Mouse (Mus musculus): ENCODE results near the gene Ablim2. TPM values are rescaled to one million over a fixed set of nuclear protein-coding genes. Genes with fewer than 3 reads are reported as not detected.

The Ablim2 gene
- polyA plus RNA-seq, 1 experiment from 2014 or later = 4.1 TPM

- Histone ChIP-seq H3K4me2 (replicated peaks) (no peak overlapping the region), H3K4me1 (replicated peaks) (peaks cover 33% of the 10 kb centered on the region), H3K36me3 (no peaks in the 10 kb centered on the region), H3K27ac (no peak overlapping the region), H3K9me3 (no peaks in the 10 kb centered on the region), H3K4me3 (replicated peaks) (no peak overlapping the region), H3K9ac (no peak overlapping the region), H3K27me3 (replicated peaks) (no peaks in the 10 kb centered on the region)
- ATAC-seq = no peak
- WGBS = 79% methylated on average over 3 of the region's 3 CpGs
These were observed 31.8 kb upstream of the Ablim2 start for GRCm38 (mm10) chr5:35725840-35726239.

DNA sequence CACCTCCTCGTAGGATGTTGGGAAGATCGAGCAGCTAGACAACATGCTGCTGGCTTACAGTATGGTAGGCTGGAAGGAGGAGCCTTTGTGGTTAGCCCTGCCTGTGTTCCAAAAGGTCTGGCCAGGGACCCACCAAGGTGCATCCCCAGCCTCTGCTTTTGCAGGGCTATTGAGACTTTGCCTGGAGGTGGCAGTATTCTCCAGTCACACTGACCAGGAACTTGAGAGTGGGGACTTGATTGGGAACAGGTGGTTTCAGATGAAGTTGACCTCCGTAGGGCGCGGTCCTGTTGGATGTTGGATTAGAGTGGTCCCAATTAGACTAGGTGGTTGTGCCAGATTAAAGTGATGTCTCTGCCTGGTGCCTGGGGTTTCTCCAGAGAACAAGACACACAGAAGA is 30.2 kb upstream of the Ablim2 start:
- no peak for ATAC-seq

GRCm38 (mm10) chr5:35728344-35728956 is 29.2 kb upstream of the Ablim2 start:
- Histone ChIP-seq H3K27me3 (replicated peaks) (no peaks in the 10 kb centered on the region), H3K9ac (0 out of 2 replicates have a peak overlapping the region, but pooled peaks have one; percentile 12)
- no peak for ATAC-seq

More for the DNA sequence above, 30.2 kb upstream of the Ablim2 start:
- H3K27ac ChIP-seq = no peak overlapping the region
- WGBS = 88% methylated on average over 5 of the region's 5 CpGs
- H3K27me3 ChIP-seq (replicated peaks) = no peaks in the 10 kb centered on the region
- peaks cover 26% of the 10 kb centered on the region for H3K4me1 ChIP-seq (replicated peaks)
- H3K36me3 ChIP-seq = no peaks in the 10 kb centered on the region
- no peak overlapping the region for H3K9ac ChIP-seq
- H3K4me2 ChIP-seq (replicated peaks) = no peak overlapping the region
- H3K9me3 ChIP-seq = no peaks in the 10 kb centered on the region
- H3K4me3 ChIP-seq (replicated peaks) = no peak overlapping the region

DNA sequence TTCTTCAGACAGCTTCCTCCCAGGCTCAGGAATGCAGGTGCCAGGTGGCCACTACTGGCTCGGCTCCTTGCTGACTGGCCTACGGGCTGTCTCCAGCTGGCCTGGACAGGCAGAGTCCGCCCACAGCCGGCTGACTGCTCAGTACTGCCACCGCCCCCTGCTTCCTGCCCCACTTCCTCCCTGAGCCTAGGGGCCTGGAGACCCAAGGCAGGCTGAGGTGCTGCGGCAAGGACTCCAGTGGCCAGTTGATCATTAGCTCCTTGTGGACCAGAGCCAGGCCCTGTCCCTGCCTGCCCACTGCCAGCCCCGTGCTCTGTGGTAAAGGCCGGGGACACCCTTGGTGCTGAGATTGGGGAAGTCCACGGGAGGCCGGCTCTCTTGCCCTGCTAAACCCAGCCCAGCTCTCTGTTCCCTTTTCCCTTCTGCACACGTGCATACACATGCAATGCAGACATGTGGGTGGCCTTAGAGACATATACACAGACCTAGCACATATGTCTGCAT is 28.7 kb upstream of the Ablim2 start:
- Histone ChIP-seq H3K4me3 (replicated peaks) (0 out of 2 replicates have a peak overlapping the region, but pooled peaks have one; percentile 13), H3K4me1 (replicated peaks) (peaks cover 24% of the 10 kb centered on the region), H3K4me2 (replicated peaks) (peak overlapping the region; percentile 28; the same call in 1 of the 2 replicates), H3K9me3 (no peaks in the 10 kb centered on the region), H3K36me3 (no peaks in the 10 kb centered on the region), H3K27me3 (replicated peaks) (no peaks in the 10 kb centered on the region), H3K27ac (peak overlapping the region; percentile 72), H3K9ac (0 out of 2 replicates have a peak overlapping the region, but pooled peaks have one; percentile 12)
- 38% methylated on average over 11 of the region's 11 CpGs for WGBS
- peak; percentile 82 for ATAC-seq

More at GRCm38 (mm10) chr5:35728344-35728956, 29.2 kb upstream of the Ablim2 start:
- peaks cover 19% of the 10 kb centered on the region for H3K4me1 ChIP-seq (replicated peaks)
- peak overlapping the region; percentile 72; the same call in 1 of the 2 replicates for H3K27ac ChIP-seq
- H3K36me3 ChIP-seq = no peaks in the 10 kb centered on the region
- H3K9me3 ChIP-seq = no peaks in the 10 kb centered on the region
- peak overlapping the region; percentile 28 for H3K4me2 ChIP-seq (replicated peaks)
- WGBS = 77% methylated on average over 12 of the region's 12 CpGs
- peak overlapping the region; percentile 13; the same call in 1 of the 2 replicates for H3K4me3 ChIP-seq (replicated peaks)

DNA sequence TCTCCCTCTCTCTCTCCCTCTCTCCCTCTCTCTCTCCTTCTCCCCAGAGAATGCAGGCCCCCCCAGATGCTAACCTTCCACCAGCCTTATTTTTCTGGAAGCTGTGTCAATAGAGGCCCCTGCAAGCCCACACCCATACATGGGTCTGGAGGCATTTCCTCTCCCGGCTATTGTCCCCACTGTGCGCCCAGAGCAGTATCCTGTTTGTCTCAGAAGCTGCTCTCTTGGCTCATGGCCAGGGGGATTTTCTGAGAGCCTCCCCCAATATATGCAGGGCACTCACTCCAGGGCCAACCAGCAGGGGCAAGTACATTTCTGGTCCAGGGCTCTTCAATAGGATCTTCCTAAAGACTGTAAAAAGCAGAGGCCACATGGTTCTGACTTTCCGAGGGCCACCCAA is 27.8 kb upstream of the Ablim2 start:
- Histone ChIP-seq H3K36me3 (no peaks in the 10 kb centered on the region), H3K4me2 (replicated peaks) (no peak overlapping the region), H3K9me3 (no peaks in the 10 kb centered on the region), H3K4me3 (replicated peaks) (no peak overlapping the region), H3K4me1 (replicated peaks) (peaks cover 25% of the 10 kb centered on the region), H3K9ac (no peak overlapping the region), H3K27ac (peak overlapping the region; percentile 72), H3K27me3 (replicated peaks) (no peaks in the 10 kb centered on the region)
- no peak for ATAC-seq
- WGBS = 69% methylated on average over 3 of the region's 3 CpGs

DNA sequence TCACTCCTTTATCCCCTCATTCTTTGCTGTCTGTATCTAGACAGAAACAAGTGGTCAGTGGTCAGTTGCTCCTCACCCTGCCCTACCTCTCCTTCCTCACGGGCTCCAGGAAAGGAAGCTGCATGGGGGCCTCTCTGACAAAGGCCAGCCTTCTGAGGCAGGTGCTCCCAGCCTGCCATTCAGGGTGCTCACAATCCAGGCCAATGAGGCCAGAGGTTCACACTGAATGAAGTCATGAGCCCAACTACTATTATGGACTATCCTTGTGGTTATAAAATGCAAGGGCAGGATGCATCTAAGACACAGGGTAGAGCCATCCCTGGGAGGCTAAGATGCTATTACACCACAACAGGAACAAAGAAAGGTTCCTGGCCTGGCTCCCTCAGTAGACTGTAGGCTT is 27.1 kb upstream of the Ablim2 start:
- no peak overlapping the region for H3K4me3 ChIP-seq (replicated peaks)
- H3K9ac ChIP-seq = no peak overlapping the region
- WGBS = 73% methylated on average over 1 of the region's 1 CpGs
- no peak overlapping the region for H3K4me2 ChIP-seq (replicated peaks)
- no peaks in the 10 kb centered on the region for H3K9me3 ChIP-seq
- no peaks in the 10 kb centered on the region for H3K36me3 ChIP-seq
- no peaks in the 10 kb centered on the region for H3K27me3 ChIP-seq (replicated peaks)
- H3K27ac ChIP-seq = no peak overlapping the region
- ATAC-seq = no peak
- H3K4me1 ChIP-seq (replicated peaks) = peaks cover 25% of the 10 kb centered on the region

DNA sequence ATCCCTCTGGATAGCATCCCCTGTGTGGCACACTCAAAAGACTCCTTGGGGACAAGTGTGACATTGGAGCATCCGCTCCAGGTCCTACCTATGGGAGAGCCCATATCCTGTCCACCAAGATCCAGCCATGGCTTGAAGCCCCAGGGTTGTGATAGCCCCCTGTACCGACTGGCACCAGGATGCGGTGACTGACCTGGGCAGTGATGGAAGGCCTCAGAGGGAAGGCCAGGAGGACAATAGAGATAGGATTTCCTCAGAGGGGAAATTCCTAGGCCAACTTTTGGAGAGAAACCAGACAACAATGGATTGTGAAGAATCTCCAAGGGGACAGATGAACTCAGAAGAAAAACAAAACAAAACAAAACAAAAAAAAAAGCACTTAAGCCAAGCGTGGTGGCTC is 26.7 kb upstream of the Ablim2 start:
- H3K9ac ChIP-seq = no peak overlapping the region
- H3K27ac ChIP-seq = no peak overlapping the region
- no peaks in the 10 kb centered on the region for H3K27me3 ChIP-seq (replicated peaks)
- no peak overlapping the region for H3K4me2 ChIP-seq (replicated peaks)
- ATAC-seq = no peak
- H3K36me3 ChIP-seq = no peaks in the 10 kb centered on the region
- WGBS = 76% methylated on average over 4 of the region's 4 CpGs
- H3K9me3 ChIP-seq = no peaks in the 10 kb centered on the region
- H3K4me3 ChIP-seq (replicated peaks) = no peak overlapping the region
- H3K4me1 ChIP-seq (replicated peaks) = peaks cover 25% of the 10 kb centered on the region

DNA sequence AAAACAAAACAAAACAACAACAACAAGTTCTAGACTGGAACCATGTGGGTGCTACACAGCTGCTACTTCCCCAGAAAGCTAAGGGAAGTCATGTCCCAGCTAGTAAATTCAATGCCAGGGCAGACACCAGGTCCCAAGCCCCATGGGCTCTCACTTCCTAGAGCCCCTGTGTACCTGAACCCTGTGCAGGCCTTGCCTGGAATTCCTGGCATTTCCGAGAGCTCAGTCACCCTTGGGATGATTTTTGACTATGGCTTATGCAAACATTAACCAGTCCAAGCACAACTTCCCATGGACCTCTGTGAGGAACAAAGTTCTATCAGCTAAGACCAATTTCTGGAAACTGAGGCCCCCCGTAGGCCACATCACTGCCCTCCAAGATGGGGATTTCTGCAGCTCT is 24.2 kb upstream of the Ablim2 start:
- Histone ChIP-seq H3K4me1 (replicated peaks) (peaks cover 31% of the 10 kb centered on the region), H3K9me3 (no peaks in the 10 kb centered on the region), H3K27ac (no peak overlapping the region), H3K4me2 (replicated peaks) (no peak overlapping the region), H3K27me3 (replicated peaks) (no peaks in the 10 kb centered on the region), H3K4me3 (replicated peaks) (no peak overlapping the region), H3K9ac (no peak overlapping the region), H3K36me3 (no peaks in the 10 kb centered on the region)
- 78% methylated on average over 2 of the region's 2 CpGs for WGBS
- ATAC-seq = no peak

- 46% methylated on average over 20 of the region's 20 CpGs for whole genome bisulfite sequencing
- Histone ChIP-seq H3K27me3 (replicated peaks) (no peaks in the 10 kb centered on the region), H3K9me3 (no peaks in the 10 kb centered on the region), H3K27ac (peak overlapping the region; percentile 75), H3K36me3 (no peaks in the 10 kb centered on the region), H3K4me2 (replicated peaks) (peak overlapping the region; percentile 53), H3K4me1 (replicated peaks) (peaks cover 35% of the 10 kb centered on the region), H3K4me3 (replicated peaks) (peak overlapping the region; percentile 0; the same call in 1 of the 2 replicates), H3K9ac (no peak overlapping the region)
- ATAC-seq = peak; percentile 75
These were observed 20.3 kb upstream of the Ablim2 start for GRCm38 (mm10) chr5:35737231-35737901.

- peak overlapping the region; percentile 32 for H3K4me3 ChIP-seq (replicated peaks)
- ATAC-seq = no peak
- H3K36me3 ChIP-seq = no peaks in the 10 kb centered on the region
- 72% methylated on average over 2 of the region's 2 CpGs for WGBS
- no peaks in the 10 kb centered on the region for H3K27me3 ChIP-seq (replicated peaks)
- H3K4me1 ChIP-seq (replicated peaks) = peaks cover 33% of the 10 kb centered on the region
- H3K9me3 ChIP-seq = no peaks in the 10 kb centered on the region
- peak overlapping the region; percentile 39 for H3K9ac ChIP-seq
- H3K4me2 ChIP-seq (replicated peaks) = peak overlapping the region; percentile 53
- peak overlapping the region; percentile 75 for H3K27ac ChIP-seq
These were observed 18.7 kb upstream of the Ablim2 start for GRCm38 (mm10) chr5:35739005-35739404.

DNA sequence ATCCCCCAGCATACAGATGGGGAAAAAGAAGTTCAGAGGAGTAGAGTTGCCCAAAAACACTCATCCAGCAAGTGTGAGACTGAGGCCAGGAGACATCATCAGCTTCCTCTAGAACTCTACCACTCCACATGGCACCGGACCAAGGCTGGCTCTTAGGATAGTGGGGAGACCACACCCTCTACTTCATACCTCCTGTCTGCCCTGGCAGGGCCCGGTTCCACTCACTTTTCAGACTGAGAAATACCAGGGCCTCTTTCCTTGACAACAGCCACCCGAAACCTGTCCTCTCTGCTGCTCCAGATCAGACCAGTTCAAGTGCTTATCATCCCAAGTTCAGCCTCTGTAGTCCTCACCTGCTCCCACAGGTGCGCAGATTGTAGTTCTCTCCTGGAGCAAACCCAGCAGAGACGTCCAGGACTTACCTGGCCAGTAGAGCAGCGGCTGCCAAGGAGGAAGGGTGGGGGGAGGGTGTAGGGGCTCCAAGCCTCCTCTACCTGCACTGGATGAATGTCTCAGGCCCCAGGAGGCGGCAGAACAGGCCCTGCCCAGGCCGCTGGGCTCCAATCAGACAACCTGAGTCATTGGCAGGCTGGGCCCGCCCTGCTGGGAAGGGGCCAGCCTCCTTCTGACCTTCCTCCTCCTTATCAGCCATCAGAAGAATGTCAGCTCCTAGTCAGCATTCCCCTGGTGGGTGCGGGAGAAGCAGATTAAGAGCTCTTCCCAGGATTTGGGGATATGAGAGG is 18.0 kb upstream of the Ablim2 start, which contains the start of gene Sh3tc1:
Gene Sh3tc1 (minus strand): TSS at position 452 of the 743 bp plus-strand sequence.
- WGBS = 19% methylated on average over 10 of the region's 10 CpGs
- Histone ChIP-seq H3K9ac (peak within 1 kb of the TSS; percentile 39), H3K9me3 (no peaks in the 10 kb centered on the region), H3K4me3 (replicated peaks) (peak within 1 kb of the TSS; percentile 32), H3K4me2 (replicated peaks) (peak within 1 kb of the TSS; percentile 53), H3K27ac (peak within 1 kb of the TSS; percentile 75), H3K36me3 (no peaks in the 10 kb centered on the region), H3K4me1 (replicated peaks) (peaks cover 33% of the 10 kb centered on the region), H3K27me3 (replicated peaks) (no peaks in the 10 kb centered on the region)
- peak; percentile 89 for ATAC-seq

GRCm38 (mm10) chr5:35740716-35741115 is 17.0 kb upstream of the Ablim2 start:
- ATAC-seq = no peak
- H3K9ac ChIP-seq = no peak overlapping the region
- H3K27me3 ChIP-seq (replicated peaks) = no peaks in the 10 kb centered on the region
- H3K9me3 ChIP-seq = no peaks in the 10 kb centered on the region
- 17% methylated on average over 10 of the region's 10 CpGs for WGBS
- H3K4me3 ChIP-seq (replicated peaks) = no peak overlapping the region
- peak overlapping the region; percentile 71 for H3K27ac ChIP-seq
- no peaks in the 10 kb centered on the region for H3K36me3 ChIP-seq
- H3K4me1 ChIP-seq (replicated peaks) = peaks cover 33% of the 10 kb centered on the region
- peak overlapping the region; percentile 24 for H3K4me2 ChIP-seq (replicated peaks)

Measured in intestine, embryonic 15.5 days (tissue).